In the genomic region with DNA sequence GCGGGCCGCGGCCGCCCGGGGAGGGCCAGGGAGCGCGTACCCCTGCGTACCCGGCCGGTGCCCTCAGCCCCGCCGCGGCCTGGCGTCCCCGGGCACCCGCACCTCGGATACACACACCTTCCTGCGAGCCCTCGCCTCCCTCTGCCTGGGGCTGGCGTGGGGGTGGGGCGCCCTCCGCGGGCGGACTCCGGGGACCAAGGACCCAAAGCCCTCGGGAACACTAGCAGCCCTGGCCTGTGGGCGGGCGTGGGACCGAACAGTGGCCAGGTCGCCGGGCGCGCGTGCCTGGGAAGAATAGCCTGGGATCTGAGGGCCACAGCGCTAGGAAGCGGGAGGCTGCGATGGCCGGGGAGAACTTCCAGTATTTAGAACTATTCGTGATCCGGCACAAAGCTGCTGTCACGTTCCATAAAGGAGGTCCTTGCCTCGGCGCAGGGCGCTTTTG, we compare ENCODE assay signal across 8 mouse cellular contexts. TPM values are rescaled to one million over a fixed set of nuclear protein-coding genes. Genes with fewer than 3 reads are reported as not detected.
DNase-seq lines count a peak whose midpoint lies in the region; TF ChIP-seq lines count a peak whose summit lies in the region.

No protein-coding gene starts in this region.

- peaks cover 12% of the 10 kb centered on the region for H3K27me3 ChIP-seq in forebrain, embryonic 10.5 days (ENCODE audit: poor library complexity, severe bottlenecking)

- DNase-seq in ES-CJ7 (ENCODE audit: low read depth, low spot score) = peak; percentile 42
- peak; percentile 72 for DNase-seq in forebrain, embryonic 10.5 days (ENCODE audit: extremely low spot score, low spot score)
- DNase-seq in heart, postnatal 10 days = peak; percentile 78 to 80
- peak; percentile 50 to 81 for DNase-seq in kidney, postnatal 36 days
- DNase-seq in lung, postnatal 36 days = peak; percentile 61
- peak; percentile 75 for DNase-seq in retina, postnatal 1 day
- DNase-seq in urinary bladder, adult 2 months (ENCODE audit: low spot score) = peak; percentile 56

- peak overlapping the region; percentile 56; the same call in 1 of the 2 replicates for H3K27ac ChIP-seq in bone marrow, adult 2 months (ENCODE audit: control insufficient read depth, insufficient read depth, low read depth, low read length, poor library complexity)
- peak overlapping the region; percentile 98 for H3K27ac ChIP-seq in forebrain, embryonic 10.5 days

- no peaks in the 10 kb centered on the region for H3K9me3 ChIP-seq in forebrain, embryonic 10.5 days

- H3K4me3 ChIP-seq in bone marrow, adult 2 months (replicated peaks; ENCODE audit: control insufficient read depth, low read depth, low read length) = peak overlapping the region; percentile 73
- H3K4me3 ChIP-seq in forebrain, embryonic 10.5 days = peak overlapping the region; percentile 94

- no peak for TF ChIP-seq CTCF in bone marrow, adult 2 months (IDR thresholded peaks at IDR 0.05; ENCODE audit: control insufficient read depth, insufficient read depth, low read length)

- under 1% methylated on average over 43 of the region's 44 CpGs for WGBS in bone marrow, adult 2 months
- WGBS in forebrain, embryonic 10.5 days = under 1% methylated on average over 35 of the region's 44 CpGs

- H3K36me3 ChIP-seq in forebrain, embryonic 10.5 days (replicated peaks) = no peaks in the 10 kb centered on the region

- peak; percentile 5; the same call in 1 of the 2 replicates for TF ChIP-seq POLR2A in bone marrow, adult 2 months (IDR thresholded peaks at IDR 0.05; ENCODE audit: borderline replicate concordance, control insufficient read depth, low read depth, low read length)

- H3K4me1 ChIP-seq in bone marrow, adult 2 months (ENCODE audit: control insufficient read depth, insufficient read depth, low read length) = no peaks in the 10 kb centered on the region; the same call in 1 of the 2 replicates
- peaks cover 31% of the 10 kb centered on the region for H3K4me1 ChIP-seq in forebrain, embryonic 10.5 days

- intact Hi-C loops in heart, postnatal 10 days (cut with DNase I) = loop anchor here (2.0 to 10.0 kb wide), 5 partner anchors 19 to 331 kb away; no protein-coding TSS in a partner anchor

RNA-seq across cellular contexts. Expression of a gene that starts 1.7 kb away (rescaled TPM):
- polyA plus RNA-seq in bone marrow, adult 2 months (2011; ENCODE audit: insufficient read depth, insufficient read length, low replicate concordance, missing spikeins) = 9.4 and 21.0 TPM in 2 replicates
- 35.3 and 36.8 TPM in 2 replicates for polyA plus RNA-seq in forebrain, embryonic 10.5 days (2016; fragmentation: Nextera tagmentation; extraction: Ambion mirVana)
- total RNA-seq in heart, postnatal 10 days (2021) = 10 to 100 TPM; 30.2 to 33.8 TPM
- 30.4 and 32.4 TPM in 2 replicates for polyA plus RNA-seq in urinary bladder, adult 2 months (2012; rRNA removed)

Comparison
In these comparisons a context has a peak if more than half of its experiments do, and no peak if none do; other contexts are left out.
1. Peak in every context shown above with its lines: DNase-seq, H3K4me3 ChIP-seq and H3K27ac ChIP-seq.